Mouse (Mus musculus): ENCODE results near the gene Slc25a44. TPM values are rescaled to one million over a fixed set of nuclear protein-coding genes. Genes with fewer than 3 reads are reported as not detected.
"Not testable (repeated sequence)": the region's sequence is repeated elsewhere in the genome, so short reads cannot be mapped to it uniquely, and the experiment has no call there.

Slc25a44 gene
- polyA plus RNA-seq, 1 experiment from 2014 or later = 30.3 TPM

- no peaks in the 10 kb centered on the region; the same call in 1 of the 2 replicates for H3K79me2 ChIP-seq (ENCODE audit: inconsistent target)
- peak overlapping the region; percentile 23 for H3K4me3 ChIP-seq (ENCODE audit: inconsistent target)
- peak overlapping the region; percentile 55 for H3K27ac ChIP-seq
- peaks cover 21% of the 10 kb centered on the region for H3K36me3 ChIP-seq (ENCODE audit: inconsistent target)
- 10% methylated on average over 27 of the region's 27 CpGs for WGBS (ENCODE audit: missing documents)
Observed at GRCm38 (mm10) chr3:88440500-88441381, 15.8 kb upstream of the Slc25a44 start.

DNA sequence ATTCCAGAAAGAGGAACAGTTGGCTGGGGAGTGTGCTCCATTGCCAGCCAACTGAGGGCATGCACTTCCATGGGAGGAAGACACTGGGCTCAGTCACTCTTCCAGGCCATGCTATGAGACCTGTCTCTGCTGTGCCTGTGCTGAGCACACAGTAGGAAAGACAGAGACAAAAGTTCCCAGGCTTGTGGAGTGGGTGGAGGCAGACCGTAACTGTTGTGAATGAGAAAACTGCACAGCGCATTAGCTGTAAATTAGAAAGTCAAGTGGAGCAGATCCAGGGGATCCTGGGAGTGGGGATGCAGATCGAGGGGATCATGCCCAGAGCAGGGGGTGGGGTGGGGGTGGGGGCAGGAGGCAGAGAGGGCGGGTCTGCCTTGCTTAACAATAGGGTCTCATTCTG lies 14.6 kb upstream of the Slc25a44 start:
- Histone ChIP-seq H3K27ac (no peak overlapping the region), H3K4me3 (ENCODE audit: inconsistent target) (no peak overlapping the region), H3K36me3 (ENCODE audit: inconsistent target) (peaks cover 28% of the 10 kb centered on the region), H3K79me2 (ENCODE audit: inconsistent target) (no peaks in the 10 kb centered on the region; the same call in 1 of the 2 replicates)
- 82% methylated on average over 4 of the region's 4 CpGs for whole genome bisulfite sequencing (ENCODE audit: missing documents)

DNA sequence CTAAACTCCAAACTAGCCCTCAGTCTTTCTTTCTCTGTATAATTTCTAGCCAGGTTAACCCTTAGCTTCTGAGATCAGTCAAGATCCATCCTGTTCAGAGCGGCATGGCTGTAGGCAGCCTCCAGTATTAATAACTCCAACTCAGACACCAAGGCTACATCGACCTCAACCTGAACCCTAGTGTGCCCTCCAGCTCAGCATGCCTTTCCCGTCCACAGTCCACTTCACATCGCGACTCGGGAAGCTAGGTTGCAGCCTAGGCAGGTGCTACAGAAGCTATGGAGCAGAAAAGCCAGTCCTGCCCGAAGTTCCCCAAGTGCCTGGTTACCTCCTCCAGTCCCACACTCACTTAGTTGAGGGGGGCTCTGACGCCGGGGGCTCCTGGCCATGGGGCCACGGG lies 12.5 kb upstream of the Slc25a44 start:
- Histone ChIP-seq H3K27ac (no peak overlapping the region), H3K4me3 (ENCODE audit: inconsistent target) (no peak overlapping the region), H3K36me3 (ENCODE audit: inconsistent target) (peaks cover 28% of the 10 kb centered on the region), H3K79me2 (ENCODE audit: inconsistent target) (no peaks in the 10 kb centered on the region; the same call in 1 of the 2 replicates)
- 91% methylated on average over 10 of the region's 10 CpGs for WGBS (ENCODE audit: missing documents)

DNA sequence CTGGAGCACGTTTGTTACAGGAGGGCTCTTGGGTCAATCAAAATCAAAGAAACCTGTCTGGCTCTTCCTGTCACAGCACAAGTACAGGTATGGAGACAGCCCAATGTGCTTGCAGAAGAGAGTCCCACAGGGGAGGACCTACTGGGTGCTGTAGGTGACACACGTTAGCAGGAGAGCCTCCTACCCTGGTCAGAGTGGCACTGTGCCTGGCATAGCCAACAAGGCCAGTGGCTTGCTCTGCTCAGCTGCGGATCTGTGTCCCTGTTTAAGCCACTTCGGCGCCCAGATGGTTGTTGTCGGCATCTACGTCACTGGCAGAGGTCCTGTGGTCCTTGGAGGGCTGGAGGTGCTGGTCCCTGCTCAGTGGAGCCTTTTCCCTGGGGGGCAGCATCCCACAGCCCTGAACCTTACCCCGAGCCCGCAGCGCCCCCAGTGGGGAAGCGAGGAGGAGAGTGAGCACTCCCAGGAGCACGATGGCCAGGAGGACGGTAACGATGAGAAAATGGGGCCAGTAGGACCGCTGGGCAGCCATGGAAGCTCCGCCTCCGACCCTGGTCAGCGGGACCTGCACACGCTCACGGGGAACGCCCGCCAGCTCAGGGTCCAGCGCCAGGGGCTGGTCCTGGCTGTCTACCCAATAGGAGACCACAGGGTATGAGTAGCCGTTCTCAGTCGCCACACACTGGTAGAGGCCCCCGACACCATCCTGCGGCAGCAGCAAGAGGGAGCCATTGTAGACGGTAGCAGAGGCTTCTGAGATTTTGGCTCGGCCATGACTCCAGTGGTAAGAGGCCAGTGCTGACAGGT lies 11.7 kb upstream of the Slc25a44 start:
- no peak overlapping the region for H3K4me3 ChIP-seq (ENCODE audit: inconsistent target)

DNA sequence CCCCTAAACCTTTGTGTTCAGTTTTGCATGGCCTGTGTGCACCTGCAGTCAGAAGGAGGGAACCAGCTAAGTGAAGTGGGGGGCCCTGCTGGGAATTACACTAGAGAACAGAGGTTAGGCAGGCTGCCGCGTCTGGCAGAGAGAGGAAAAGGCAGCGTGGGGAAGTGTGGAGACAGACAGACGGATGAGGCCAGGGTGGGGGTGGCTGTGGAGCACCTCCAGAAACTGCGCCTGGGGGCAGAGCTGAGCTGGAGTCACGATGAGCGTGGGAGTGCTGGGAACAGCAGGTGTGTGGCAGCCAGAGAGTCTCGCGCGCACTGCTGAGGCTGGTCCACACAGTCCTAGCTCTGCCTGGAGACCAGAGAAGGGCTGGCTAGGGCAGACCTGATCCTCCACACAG lies 10.6 kb upstream of the Slc25a44 start:
- H3K79me2 ChIP-seq (ENCODE audit: inconsistent target) = no peaks in the 10 kb centered on the region
- WGBS (ENCODE audit: missing documents) = 77% methylated on average over 10 of the region's 10 CpGs
- no peak overlapping the region for H3K27ac ChIP-seq
- H3K36me3 ChIP-seq (ENCODE audit: inconsistent target) = peaks cover 28% of the 10 kb centered on the region
- no peak overlapping the region for H3K4me3 ChIP-seq (ENCODE audit: inconsistent target)

More for the DNA sequence above, 11.7 kb upstream of the Slc25a44 start:
- peaks cover 28% of the 10 kb centered on the region for H3K36me3 ChIP-seq (ENCODE audit: inconsistent target)
- WGBS (ENCODE audit: missing documents) = 53% methylated on average over 29 of the region's 29 CpGs
- H3K79me2 ChIP-seq (ENCODE audit: inconsistent target) = no peaks in the 10 kb centered on the region; the same call in 1 of the 2 replicates
- no peak overlapping the region for H3K27ac ChIP-seq

GRCm38 (mm10) chr3:88428639-88429038 lies 3.7 kb upstream of the Slc25a44 start:
- H3K27ac ChIP-seq; H3K36me3 ChIP-seq (ENCODE audit: inconsistent target); H3K4me3 ChIP-seq (ENCODE audit: inconsistent target): not testable (repeated sequence)
- 88% methylated on average over 8 of the region's 8 CpGs for WGBS (ENCODE audit: missing documents)
- H3K79me2 ChIP-seq (ENCODE audit: inconsistent target) = peaks cover 13% of the 10 kb centered on the region

GRCm38 (mm10) chr3:88427342-88427905 lies 2.5 kb upstream of the Slc25a44 start:
- 71% methylated on average over 4 of the region's 4 CpGs for WGBS (ENCODE audit: missing documents)
- H3K4me3 ChIP-seq (ENCODE audit: inconsistent target) = no peak overlapping the region
- no peaks in the 10 kb centered on the region for H3K36me3 ChIP-seq (ENCODE audit: inconsistent target)
- H3K79me2 ChIP-seq (ENCODE audit: inconsistent target) = peaks cover 25% of the 10 kb centered on the region
- no peak overlapping the region for H3K27ac ChIP-seq

GRCm38 (mm10) chr3:88425708-88426420 lies 925 bp upstream of the Slc25a44 start:
- Histone ChIP-seq H3K79me2 (ENCODE audit: inconsistent target) (peaks cover 41% of the 10 kb centered on the region), H3K27ac (peak overlapping the region; percentile 17; the same call in 1 of the 2 replicates), H3K4me3 (ENCODE audit: inconsistent target) (no peak overlapping the region), H3K36me3 (ENCODE audit: inconsistent target) (peaks cover 4% of the 10 kb centered on the region; the same call in 1 of the 2 replicates)
- WGBS (ENCODE audit: missing documents) = 80% methylated on average over 9 of the region's 10 CpGs

DNA sequence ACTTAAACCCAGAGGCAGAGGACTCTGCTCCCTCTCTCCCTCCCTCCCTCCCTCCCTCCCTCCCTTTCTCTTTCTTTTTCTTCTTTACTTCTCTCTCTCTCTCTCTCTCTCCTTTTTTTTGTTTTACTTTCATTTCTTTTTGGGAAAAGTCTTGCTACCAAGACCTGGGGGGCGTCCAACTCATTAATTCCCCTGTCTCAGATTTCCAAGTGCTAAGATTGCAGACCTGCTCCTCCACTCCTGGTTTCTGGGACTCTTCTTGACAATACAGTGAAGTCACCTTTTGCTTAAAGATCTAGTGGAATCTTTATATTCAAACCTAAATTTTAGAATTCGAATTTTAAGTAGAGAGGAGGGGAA lies 371 bp upstream of the Slc25a44 start:
- peak overlapping the region; percentile 93; the same call in 1 of the 2 replicates for H3K4me3 ChIP-seq (ENCODE audit: inconsistent target)
- WGBS (ENCODE audit: missing documents) = 5% methylated on average over 2 of the region's 2 CpGs
- peaks cover 46% of the 10 kb centered on the region for H3K79me2 ChIP-seq (ENCODE audit: inconsistent target)
- peak overlapping the region; percentile 17; the same call in 1 of the 2 replicates for H3K27ac ChIP-seq
- H3K36me3 ChIP-seq (ENCODE audit: inconsistent target) = peaks cover 10% of the 10 kb centered on the region; the same call in 1 of the 2 replicates

- 65% methylated on average over 9 of the region's 9 CpGs for WGBS (ENCODE audit: missing documents)
- Histone ChIP-seq H3K27ac (no peak overlapping the region), H3K79me2 (ENCODE audit: inconsistent target) (peaks cover 77% of the 10 kb centered on the region), H3K36me3 (ENCODE audit: inconsistent target) (peaks cover 41% of the 10 kb centered on the region), H3K4me3 (ENCODE audit: inconsistent target) (no peak overlapping the region)
Observed at GRCm38 (mm10) chr3:88422020-88422720, 2.8 kb downstream of the Slc25a44 start.

DNA sequence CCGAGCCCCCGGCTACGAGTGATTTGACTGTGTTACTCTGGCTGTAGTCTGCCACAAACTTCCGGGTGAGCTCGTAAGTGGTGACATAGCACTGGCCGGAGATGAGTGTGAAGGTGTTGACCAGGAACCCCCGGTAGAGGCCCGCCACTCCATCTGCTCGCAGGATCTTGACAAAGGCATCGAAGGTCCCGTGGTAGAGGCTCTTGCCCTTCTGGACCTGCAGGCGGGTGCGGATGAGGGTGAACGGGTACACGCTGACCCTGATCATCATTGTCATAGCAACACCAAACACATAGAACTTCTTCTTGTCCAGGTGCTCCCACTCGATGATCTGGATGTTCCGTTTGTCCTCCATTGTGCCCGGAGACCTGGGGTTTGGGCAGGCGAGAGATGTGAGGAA lies 4.2 kb downstream of the Slc25a44 start:
- WGBS (ENCODE audit: missing documents) = 95% methylated on average over 19 of the region's 19 CpGs
- peaks cover 91% of the 10 kb centered on the region for H3K79me2 ChIP-seq (ENCODE audit: inconsistent target)
- H3K27ac ChIP-seq = no peak overlapping the region
- peaks cover 55% of the 10 kb centered on the region for H3K36me3 ChIP-seq (ENCODE audit: inconsistent target)
- no peak overlapping the region for H3K4me3 ChIP-seq (ENCODE audit: inconsistent target)

GRCm38 (mm10) chr3:88418016-88418415 lies 6.9 kb downstream of the Slc25a44 start:
- no peak overlapping the region for H3K27ac ChIP-seq
- H3K4me3 ChIP-seq (ENCODE audit: inconsistent target) = no peak overlapping the region
- peaks cover 64% of the 10 kb centered on the region for H3K36me3 ChIP-seq (ENCODE audit: inconsistent target)
- peaks cover 97% of the 10 kb centered on the region for H3K79me2 ChIP-seq (ENCODE audit: inconsistent target)
- 94% methylated on average over 6 of the region's 6 CpGs for WGBS (ENCODE audit: missing documents)

DNA sequence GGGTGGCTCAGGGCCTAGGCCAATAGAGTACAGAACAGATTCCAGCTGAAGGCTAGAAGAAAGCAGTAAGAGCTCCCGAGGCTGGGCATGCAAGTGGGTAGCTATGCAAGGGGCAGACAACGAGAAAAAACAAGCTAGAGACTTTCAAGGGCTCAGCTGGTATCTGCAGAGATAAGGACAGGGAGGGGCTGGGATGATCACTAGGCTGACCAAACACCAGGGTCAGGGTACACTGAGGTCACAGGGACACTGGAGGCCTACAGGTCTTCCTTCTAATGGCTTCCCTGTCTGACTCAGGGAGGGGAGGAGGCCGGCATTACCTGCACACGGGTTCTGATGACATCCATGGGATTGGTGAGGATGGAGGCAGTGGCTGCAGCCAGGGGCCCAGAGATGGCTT lies 9.3 kb downstream of the Slc25a44 start:
- no peak overlapping the region for H3K4me3 ChIP-seq (ENCODE audit: inconsistent target)
- no peak overlapping the region for H3K27ac ChIP-seq
- peaks cover 73% of the 10 kb centered on the region for H3K79me2 ChIP-seq (ENCODE audit: inconsistent target)
- WGBS (ENCODE audit: missing documents) = 93% methylated on average over 4 of the region's 4 CpGs
- H3K36me3 ChIP-seq (ENCODE audit: inconsistent target) = peaks cover 76% of the 10 kb centered on the region
